Mouse (Mus musculus) bone marrow, adult 2 months (tissue): Measurements from ENCODE around the gene Ap1m1.

Experiments used
- CTCF ChIP-seq: fragments of 200-500 bp; IDR thresholded peaks from 2 replicates; pipeline ENCODE4 v1.5.1; 2011; ENCODE audit warnings: low read length, control low read depth; ENCODE audit not compliant: control insufficient read depth, insufficient read depth
- POLR2A ChIP-seq: fragments of 200-500 bp; IDR thresholded peaks from 2 replicates; pipeline ENCODE4 v1.6.1; 2011; ENCODE audit warnings: low read depth, mild to moderate bottlenecking, control low read depth, low read length, borderline replicate concordance; ENCODE audit not compliant: control insufficient read depth

DNA sequence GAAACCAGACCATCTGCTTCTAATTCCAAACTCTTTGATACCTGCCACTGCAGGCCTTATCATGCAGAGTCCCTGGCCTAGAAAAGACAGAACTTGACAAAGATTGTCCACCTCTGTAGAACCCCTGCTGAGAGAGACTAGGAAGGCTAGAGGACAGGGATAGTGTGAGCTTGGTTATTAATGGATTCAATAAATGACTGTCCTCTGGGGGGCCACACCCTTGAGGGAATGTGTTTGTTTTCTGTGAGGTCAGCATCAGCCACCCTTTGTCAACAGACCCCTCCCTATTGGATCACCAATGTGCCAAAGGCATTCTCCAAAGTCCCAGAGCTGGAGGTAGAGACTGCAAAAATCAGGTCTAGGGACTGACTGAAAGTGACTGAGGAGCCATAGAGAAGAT is 47.8 kb upstream of the Ap1m1 start:
- TF ChIP-seq CTCF (no peak), POLR2A (no peak)
